Mouse (Mus musculus) embryo, embryonic 11 days (tissue): ENCODE measurements around the gene Adgrd1.
A peak's percentile ranks its signal among the peaks of the same experiment; 100 is the strongest.

Experiments used
- DNase-seq: peaks from one replicate; pipeline ENCODE4 v3.0.0-alpha.2; 2015

Gene Adgrd1

DNA sequence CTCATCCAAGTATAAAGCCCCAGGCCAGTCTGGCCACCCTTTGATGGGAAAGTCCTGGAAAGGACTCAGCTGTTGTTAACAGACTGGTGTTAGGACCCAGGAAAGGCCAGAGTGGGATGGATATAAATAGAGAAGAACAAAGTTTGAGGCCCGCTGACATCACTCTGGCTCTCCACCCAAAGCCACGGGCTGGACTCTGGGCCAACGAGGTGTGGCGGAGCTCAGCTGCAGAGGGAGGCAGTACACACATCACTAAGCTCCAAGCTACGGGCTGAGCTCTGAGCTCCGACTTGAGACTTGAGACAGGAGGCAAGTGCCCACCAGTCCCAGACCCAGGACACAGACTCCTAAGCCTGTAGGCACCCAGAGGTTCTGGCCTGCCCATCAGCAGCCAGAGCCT lies at the start of gene Adgrd1:
TSS of gene Adgrd1 (plus strand) at position 240 of the 400 bp plus-strand sequence.
- no peak for DNase-seq

- DNase-seq, result peak; percentile 68
Measured at GRCm38 (mm10) chr5:129049372-129049771, 47.2 kb upstream of the Adgrd1 start.

GRCm38 (mm10) chr5:129051910-129052309 lies 44.6 kb upstream of the Adgrd1 start:
- DNase-seq, result no peak

DNA sequence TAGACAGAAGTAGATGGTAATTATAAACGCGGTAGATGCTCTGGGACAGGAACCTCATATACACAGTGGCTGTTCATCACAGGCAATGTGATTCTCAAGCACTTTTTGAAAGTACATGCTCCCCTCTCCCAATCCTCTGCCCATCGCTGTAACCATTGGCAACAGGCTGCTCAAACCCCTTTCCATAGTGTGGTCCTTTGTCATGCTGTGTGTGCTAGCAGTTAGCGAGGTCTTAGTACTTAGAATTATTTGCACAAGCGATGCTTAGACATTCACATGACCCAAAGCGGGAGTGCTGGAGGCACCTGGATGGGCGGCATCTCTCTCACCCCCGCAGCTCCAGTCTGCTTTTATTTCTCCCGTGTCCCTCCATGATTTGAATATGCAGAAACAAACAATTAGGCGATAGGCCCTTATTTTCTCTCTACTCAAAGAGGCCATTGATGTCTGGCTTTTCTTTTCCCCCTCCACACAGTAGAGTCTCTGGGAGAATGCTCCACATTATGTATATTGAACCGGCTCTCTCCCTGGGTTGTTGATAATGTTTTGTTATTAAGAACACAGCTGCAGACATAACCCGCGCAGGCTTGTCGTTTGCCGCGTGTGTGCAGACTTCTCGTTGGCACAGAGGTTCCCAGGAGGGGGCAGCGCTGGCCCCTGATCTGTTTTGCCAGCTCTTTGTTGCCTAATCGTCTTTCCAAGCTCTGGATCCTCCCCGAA lies 43.8 kb upstream of the Adgrd1 start:
- DNase-seq, result peak; percentile 42

GRCm38 (mm10) chr5:129054675-129055284 lies 41.8 kb upstream of the Adgrd1 start:
- DNase-seq, result no peak

DNA sequence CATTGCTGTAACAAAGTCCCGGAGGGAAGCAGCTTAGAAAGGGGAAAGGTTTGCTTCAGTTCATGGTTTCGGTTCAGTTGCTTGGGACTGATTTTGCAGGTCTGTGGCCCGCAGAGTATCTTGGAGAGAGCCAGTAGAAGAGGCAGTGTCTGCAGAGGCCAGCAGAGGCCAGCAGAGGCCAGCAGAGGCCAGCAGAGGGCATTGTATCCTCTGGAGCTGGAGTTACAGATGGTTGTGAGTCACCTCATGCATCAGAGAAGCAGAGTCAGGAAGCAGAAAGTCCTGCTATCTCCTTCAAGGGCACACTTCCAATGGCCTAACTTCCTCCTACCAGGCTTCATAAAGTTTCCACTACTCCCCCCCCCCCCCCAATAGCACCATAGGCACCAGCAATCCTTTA lies 37.4 kb upstream of the Adgrd1 start:
- DNase-seq, result no peak

- peak; percentile 81 for DNase-seq
Measured at GRCm38 (mm10) chr5:129061579-129061978, 35.0 kb upstream of the Adgrd1 start.

GRCm38 (mm10) chr5:129063037-129063791 lies 33.3 kb upstream of the Adgrd1 start:
- peak; percentile 84 for DNase-seq

- no peak for DNase-seq
Measured at GRCm38 (mm10) chr5:129063792-129064087, 32.8 kb upstream of the Adgrd1 start.

GRCm38 (mm10) chr5:129064186-129064585 lies 32.4 kb upstream of the Adgrd1 start:
- DNase-seq, result no peak

GRCm38 (mm10) chr5:129065301-129065700 lies 31.2 kb upstream of the Adgrd1 start:
- DNase-seq, result no peak

- DNase-seq, result no peak
Measured at GRCm38 (mm10) chr5:129065946-129066345, 30.6 kb upstream of the Adgrd1 start.

DNA sequence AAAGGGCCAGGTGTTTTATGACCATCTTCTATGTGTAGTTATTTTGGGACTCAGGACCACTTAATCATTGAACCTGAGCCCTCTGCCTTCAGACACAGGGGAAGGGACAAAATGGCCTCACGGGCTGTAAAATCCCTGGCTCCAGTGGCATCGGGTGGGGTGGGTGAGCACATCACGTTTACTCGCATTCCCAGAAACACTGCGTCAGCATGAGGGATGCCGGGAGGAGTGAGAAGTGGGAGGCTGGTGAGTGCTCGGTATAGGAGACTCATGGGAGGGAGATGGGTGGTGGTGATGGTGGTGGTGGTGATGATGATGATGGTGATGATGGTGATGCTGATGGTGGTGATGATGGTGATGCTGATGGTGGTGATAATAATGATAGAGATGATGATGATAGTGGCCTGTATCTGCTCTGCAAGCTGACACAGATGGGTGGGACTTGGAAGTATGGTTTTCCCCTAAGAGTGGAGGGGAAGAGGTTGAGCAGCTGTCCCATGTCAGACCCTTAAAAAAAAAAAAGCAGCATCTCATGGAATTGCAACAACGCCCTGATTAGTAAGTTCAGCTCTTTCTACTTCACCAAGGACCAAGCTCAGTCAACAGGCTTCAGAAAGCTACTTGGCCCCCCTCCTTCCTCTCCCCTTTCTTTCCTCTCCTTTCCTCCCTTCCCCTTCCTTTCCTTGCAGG lies 29.9 kb upstream of the Adgrd1 start:
- no peak for DNase-seq

DNA sequence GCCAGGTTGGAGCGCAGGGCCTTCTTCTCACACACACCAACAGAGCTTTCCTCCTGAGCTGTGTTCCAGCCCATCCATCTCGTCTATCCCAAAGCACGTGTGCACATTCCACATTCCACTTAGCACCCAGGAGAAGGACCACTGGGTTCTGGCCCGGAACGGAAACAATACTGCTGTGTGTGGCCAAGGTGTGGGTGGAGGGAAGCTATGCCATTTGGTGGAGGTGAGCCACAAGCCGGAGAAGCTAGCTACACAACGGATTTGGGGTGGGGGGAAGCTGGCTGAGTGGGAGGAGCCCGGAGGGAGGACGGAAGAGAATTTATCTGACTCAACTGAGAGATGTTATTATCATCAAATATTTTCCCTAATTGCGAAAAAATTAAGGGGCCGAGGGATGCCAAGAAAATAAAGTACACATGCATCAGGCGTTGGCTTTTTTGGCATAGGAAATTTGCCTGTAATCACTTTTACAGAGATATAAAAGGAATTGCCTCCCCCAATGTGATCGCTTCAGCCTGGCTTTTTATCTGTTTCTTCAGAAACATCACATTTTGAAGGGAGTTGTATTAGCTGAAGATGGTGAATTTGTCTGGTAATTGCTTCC lies 29.2 kb upstream of the Adgrd1 start:
- DNase-seq, result no peak

DNA sequence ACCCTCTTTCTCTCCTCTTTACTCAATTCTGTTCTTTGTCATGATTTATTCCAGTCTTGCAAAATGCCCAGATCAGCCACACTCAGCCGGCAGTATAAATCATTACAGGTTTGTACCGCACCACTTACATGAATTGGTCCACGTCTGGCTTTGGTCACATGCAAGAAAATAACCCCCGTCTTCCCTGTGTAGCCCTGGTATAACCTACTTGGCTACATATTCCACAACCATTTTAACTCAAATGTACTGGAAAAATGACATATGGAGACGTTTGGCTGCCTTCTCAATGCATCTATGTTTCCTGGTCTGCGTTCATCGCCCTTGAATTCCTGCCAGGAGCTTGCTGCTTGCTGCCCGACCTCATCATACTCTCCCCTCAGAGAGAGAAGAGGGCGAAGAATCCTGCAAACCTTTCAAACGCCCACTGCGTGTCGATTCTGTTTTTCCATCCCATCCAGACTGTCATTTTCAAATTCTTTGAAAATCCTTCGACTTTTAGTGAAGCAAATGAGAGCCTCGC lies 24.7 kb upstream of the Adgrd1 start:
- DNase-seq, result no peak

GRCm38 (mm10) chr5:129073404-129073803 lies 23.1 kb upstream of the Adgrd1 start:
- DNase-seq, result no peak

- no peak for DNase-seq
Measured at GRCm38 (mm10) chr5:129076098-129076497, 20.5 kb upstream of the Adgrd1 start.

DNA sequence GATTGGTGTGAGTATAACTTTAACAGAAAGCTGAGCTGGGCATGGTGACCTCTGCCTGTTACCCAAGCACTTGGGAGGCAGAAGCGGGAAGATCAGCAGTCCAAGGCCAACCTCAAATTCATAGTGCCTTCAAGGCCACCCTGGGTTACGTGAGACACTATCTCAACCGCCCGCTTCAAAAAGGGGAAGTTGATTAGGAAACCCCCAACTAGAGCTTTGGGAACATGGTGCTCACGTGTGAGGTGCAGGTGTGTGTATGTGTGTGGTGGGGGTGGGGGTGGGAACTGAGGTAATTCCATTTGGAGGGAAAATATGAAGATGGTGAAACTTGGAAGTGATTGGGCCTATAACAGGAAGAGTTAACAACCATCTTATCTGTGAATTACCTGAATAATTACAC lies 19.3 kb upstream of the Adgrd1 start:
- no peak for DNase-seq

GRCm38 (mm10) chr5:129081521-129081920 lies 15.0 kb upstream of the Adgrd1 start:
- no peak for DNase-seq

- DNase-seq, result no peak
Measured at GRCm38 (mm10) chr5:129085153-129085552, 11.4 kb upstream of the Adgrd1 start.

DNA sequence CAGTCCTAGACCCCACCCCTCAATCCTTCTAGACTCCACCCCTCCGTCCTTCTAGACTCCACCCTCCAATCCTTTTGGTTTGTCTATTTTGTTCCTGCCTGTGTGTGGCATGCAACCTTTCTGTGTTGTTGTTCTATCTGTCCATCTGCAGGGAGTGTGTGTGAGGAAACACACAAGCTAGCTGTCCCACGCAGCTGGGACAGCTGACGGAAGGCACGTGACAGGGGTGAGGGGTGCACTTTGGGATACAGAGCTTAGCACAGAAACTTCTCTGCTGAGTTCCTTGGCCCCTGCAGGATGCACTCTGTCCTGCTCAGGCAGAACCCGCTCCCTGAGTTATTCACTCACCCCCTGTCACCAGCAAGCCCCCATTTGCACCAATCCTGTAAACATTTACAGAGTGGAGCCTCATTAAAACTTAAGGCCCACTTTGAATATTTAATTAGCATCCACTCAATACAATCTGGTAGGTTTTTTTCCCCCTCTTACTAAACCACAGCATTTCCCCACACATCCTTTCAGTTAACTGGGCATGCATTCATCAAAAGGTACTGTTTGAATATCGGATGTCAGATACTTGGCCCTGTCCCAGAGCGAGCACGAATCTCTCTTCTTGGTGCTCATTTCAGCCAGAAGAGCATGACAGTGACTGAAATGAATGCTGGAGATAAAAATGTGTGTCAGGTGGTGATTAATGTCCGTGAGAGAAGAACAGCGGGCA lies 4.0 kb upstream of the Adgrd1 start:
- DNase-seq, result no peak

- no peak for DNase-seq
Measured at GRCm38 (mm10) chr5:129093158-129093557, 3.4 kb upstream of the Adgrd1 start.
